Mouse (Mus musculus): ENCODE measurements around the gene Myo6.

Gene Myo6

DNA sequence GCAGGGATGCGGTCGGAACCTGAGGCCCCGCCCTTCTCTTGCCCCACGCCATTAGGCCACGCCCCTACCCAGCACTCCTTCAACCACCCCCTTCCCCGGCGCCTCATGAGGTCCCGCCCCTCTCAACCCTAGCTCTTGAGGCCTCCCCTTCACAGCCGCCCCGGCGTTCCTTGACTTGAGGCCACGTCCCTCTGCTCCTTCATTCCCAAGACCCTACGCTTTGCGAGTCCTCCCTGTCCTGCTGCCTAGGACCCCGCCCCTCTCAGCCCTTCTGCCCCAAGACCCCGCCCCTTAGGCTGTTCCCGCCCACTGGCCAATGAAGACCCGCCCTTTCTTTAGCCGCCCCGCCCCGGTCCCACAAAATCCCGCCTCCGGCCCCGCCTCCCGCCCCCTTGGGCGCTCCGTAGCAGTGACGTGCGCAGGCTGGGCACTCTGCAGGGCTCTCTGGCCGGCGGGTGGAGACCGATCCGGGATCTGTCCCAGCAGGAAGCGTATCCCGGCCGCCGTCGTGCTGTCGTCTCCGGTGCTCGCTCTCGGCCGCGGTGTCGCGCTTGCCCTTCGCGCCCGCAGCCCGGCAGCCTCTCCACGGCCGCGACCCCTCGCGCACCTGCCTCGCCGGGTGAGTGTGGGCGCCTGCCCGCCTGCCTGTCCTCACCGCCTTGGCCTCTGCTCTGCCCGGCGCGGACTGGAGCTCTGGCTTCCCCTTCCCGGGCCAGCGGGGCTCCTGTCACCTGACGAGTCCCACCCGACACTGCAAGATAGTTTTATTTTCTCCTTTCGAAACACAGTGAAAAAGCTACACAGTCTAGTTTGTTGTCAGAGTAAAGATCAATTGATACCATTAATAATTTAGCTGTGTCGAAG is at the start of gene Myo6:
Gene Myo6, plus strand, starts transcription at position 421 of the 864 bp plus-strand sequence.
- peak; percentile 92 for DNase-seq (ENCODE audit: low read depth)

DNA sequence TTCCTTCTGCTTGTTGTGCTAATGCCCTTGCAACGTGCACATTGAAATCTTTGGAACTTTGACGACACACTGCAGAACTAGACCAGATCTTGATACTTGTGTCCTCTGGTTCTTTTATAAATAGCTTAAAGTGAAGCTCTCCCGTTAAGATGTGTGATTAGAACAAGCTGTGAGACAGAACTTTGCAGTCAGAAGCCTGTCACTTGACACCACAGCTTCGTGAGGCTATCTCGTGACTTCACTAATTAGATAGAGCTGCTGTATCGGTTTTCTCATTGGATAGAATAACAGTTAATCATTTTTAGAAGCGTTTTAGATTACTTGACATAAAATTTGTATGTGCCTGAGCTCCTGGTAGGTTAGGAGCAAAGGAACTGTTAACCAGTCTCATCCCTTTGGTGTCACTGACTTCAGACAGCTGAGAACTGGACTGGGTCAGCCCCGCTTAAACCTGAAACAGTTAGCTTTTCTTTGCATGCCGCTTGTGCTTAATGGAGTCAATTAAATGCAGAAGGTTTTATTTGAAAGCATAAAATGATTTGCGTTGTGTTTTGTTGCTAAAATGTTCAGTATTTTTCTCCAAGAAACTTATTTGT is 18.7 kb upstream of the Myo6 start:
- DNase-seq (ENCODE audit: low read depth) = no peak

DNA sequence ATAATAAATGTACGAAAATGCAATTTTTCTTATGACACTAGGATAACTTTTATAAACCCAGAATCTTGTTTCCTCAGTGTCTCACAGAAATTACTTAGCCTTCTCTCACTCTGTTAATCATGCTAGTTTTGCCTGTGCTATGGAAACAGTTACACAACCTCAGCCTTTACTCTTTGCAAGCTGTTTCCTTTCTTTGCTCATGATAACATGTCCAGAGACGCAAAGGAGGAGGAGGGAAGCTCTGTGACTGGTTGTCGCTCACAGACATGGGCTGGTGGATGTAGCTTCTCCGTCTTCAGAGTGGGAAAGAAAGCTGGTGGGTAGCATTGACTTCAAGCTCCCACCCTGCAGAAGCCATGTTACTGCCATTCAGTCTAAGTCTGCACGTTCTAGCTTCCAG is 15.2 kb upstream of the Myo6 start:
- no peak for DNase-seq (ENCODE audit: low read depth)

DNA sequence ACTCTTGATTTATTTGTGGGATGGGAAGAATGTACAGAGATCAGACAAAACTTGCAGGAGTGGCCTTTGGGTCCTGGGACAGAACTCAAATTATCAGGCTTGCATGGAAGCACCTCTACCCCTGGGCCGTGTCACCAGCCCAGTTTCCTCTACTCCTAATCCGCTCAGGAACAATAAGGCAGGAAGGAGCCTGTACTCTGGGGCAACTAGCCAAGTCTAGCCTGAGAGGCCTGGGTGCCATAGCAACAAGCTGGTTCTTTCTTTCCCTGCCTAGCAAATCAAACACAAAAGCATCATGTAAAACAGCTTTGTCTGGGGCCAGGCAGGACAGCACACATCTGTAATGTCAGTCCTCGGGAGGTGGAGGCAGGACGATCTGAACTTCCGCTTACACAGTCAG is 9.6 kb upstream of the Myo6 start:
- DNase-seq (ENCODE audit: low read depth) = no peak

DNA sequence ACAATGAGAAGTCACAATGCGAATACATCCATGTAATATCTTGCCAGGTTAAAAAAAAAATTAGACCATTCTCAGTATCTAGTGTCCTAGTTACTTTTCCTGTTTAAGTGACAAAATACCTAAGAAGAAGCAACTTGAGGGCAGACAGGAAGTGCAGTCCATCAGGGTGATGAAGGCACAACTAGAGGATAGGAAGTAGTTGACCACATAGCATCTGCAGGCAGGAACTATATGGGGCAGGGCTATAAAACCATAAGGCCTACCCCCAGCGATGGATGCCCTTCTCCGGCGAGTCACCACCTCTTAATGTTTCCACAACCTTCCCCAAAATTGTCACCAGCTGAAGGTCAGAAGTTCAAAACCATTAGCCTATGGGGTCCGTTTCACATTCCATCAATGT is 8.1 kb upstream of the Myo6 start:
- no peak for DNase-seq (ENCODE audit: low read depth)

DNA sequence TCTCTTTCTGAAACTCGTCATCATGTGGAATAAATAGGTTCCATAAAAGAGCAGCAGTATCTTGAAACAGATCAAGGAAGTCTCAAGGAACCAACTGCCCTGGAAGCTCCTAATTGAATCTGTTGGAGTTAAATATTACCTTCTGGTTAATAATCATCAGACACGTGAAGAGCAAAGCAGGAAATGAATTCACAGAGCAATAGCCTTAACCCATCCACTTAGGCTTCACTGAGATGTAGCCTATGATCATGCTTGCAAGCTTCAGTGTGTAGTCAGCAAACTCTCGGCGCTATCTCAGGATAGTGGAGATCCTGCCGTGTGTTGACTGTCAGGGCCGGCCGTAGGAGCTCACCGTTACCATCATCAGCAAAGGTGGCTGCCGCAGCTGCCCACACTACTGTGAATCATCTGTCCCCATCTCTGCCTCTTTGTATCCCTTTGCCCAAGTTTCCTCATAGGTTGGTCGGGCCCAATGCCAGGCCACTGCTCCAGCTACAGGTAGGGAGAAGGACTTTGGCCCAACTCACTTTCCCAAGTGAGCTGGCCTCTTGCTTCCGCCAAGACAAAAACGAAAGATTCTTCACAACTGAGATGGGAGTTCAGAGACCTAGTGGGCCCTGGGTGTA is 6.9 kb upstream of the Myo6 start:
- no peak for DNase-seq (ENCODE audit: low read depth)

DNA sequence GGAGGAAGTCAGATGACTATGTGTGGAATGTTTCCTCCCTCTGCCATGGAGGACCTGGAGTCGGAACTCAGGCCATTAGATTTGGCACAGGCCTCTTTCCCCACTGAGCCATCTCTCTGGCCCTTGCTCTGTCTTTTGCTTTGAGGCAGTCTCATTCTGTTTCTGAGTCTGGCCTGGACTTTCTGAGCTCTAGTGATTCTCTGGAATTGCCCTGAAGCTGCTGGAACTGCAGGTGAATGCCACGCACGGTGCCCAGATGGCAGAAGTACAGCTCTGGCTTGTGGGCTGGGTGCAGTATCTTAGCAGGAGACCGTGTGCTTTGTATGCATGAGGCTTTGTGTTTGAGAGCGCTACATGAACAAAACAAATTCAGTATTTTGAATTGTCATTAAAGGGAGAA is 5.9 kb upstream of the Myo6 start:
- no peak for DNase-seq (ENCODE audit: low read depth)

DNA sequence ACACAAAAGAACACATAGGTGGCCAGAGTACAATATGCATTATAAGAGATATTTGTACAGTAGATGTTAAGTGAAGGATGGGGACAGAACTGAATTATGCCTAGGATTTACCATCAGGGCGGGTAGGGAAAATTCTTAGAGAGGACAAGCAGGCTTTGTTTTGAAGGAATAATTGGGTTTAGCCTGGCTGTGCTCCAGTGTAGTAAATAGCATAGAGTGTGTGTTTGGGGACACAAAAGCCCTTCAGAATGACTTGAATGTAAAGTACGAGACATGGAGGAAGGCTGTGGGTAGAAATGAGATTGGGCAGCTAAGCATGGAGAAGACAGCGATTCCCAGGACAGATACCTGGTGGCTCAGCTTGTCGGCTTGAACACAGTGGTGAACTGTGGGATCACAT is 3.4 kb upstream of the Myo6 start:
- DNase-seq (ENCODE audit: low read depth) = no peak

DNA sequence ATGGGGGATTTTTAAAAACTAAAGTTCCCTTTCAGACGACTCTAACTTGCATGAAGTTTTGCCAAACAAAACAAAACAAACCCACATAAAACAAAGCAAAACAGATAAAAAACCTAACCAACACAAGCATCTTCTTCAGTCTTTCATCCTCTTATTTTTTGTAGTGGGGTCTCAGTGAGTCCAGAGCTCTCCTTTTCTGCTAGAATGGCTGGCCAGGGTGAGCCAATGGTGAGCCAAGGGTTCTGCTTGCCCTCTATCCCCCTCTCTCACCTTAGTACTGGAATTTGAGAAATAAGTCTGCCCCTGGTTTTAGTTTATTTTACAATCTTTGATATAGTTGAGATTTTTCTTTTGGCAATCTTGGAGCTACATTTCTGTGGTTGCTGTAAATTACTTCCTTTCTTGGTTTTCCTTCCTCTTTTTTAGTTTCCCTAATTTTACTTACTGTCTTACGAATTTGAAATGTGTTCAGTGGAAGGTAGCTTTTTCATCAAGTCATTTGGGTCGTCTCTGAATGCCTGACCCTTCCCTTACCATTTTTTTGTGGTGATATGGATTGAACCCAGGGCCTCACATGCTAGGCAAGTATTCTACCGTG is 1.6 kb upstream of the Myo6 start:
- DNase-seq (ENCODE audit: low read depth) = no peak

DNA sequence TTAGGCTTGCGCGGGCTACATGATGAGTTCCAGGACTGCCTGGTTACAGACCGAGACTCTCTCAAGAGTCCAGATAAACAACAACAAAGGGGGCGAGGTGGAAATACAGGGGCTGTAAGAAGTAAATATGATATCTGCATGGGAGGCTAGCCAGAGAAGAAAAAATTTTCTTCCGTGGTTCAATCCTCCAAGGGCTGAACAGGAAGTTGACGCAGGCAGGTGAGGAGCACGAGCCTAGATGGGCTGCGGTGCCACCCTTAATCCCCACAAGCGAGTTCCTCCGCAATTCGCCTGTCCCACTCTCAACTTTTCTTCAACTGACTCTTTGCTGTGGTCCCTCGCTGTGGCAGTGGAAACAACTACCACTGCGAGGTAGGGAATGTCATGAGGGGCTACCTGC is 640 bp upstream of the Myo6 start:
- DNase-seq (ENCODE audit: low read depth) = no peak

DNA sequence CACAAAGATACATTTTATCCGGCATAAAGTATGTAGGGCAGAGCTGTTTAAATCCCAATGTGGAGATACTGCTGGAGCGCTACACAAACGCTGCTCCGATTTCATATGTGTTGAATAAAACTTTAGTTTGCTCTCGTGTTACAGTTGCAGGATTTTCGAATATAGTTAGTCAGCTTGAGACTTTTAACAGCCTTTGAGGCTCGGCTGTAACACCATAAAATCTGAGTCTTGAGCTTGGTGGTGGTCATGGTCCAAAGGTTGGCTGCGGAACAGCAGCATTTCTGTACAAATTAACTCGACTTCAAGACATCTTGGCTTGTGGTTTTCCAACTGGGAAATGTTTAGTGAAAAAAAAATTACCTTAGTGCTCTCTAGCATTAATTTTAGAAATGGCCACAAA is 859 bp downstream of the Myo6 start:
- DNase-seq (ENCODE audit: low read depth) = peak; percentile 18

DNA sequence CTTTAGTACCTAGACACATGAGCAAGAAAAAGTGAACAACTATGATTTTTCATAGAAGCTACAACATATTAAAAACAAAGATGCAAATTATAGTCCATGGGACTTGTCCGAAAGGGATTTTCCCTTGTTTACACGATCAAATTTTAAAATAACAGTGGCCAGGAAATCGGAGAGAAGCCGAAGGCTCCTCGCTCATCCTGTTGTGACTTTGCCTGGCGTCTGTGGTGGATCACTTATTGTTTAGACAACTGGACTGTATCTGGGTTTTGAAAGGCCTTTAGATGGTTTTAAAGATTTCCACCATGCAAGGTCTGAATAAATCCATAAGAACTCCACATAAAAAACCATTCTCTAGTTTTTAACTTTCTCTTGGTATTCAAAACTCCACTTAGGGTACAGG is 1.6 kb downstream of the Myo6 start:
- DNase-seq (ENCODE audit: low read depth) = no peak

DNA sequence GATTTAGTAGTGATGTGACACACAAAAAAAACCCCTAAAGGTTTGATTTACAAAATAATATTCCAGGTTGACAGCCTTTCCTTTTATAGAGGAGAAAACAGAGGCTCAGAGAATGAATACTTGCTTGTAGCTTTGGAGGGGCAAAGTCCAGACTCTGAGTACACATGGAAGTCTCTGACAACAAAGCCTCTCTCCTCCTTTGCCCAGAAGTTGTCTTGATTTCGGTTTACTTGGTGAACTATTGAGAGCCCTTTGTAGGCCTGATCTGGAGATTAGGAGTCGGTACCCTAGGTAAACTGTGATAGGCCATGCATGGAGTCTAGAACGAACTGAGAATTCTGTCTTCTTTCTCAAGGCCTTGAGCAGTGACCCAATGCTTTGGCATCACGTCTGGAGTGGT is 2.3 kb downstream of the Myo6 start:
- DNase-seq (ENCODE audit: low read depth) = no peak

DNA sequence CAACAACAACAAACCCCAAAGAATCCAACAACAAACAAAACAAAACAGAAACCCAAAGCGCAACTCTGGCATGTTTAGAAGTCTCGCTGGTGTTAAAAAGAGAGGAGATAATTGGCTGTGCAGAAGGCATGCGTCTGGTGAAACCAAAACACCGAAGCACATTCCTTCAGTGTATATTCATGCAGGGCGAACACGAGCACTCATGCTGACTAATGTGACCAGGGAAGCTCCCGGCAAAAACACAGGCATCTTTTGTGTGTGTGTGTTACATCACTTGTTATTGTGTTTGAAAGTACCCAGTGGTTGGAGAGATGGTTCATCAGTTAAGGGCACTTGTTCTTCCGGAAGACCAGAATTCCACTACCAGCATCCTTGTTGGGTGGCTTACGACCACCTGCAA is 4.7 kb downstream of the Myo6 start:
- no peak for DNase-seq (ENCODE audit: low read depth)

DNA sequence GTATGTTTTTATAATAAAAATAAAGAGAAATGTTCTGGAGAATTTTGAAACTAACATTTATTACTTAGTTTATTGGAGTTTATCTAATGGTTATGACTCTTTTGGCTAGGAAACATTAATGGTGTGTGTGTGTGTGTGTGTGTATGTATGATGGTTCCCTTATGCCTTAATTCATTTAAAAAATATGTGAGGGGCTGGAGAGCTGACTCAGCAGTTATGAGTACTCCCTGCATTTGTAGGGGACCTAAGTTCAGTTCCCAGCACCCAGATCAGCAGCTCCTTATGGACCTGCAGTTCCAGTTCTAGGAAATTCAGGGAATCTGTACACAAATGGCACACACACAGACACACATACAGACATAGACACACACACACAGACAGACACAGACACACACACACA is 6.4 kb downstream of the Myo6 start:
- DNase-seq (ENCODE audit: low read depth) = no peak

DNA sequence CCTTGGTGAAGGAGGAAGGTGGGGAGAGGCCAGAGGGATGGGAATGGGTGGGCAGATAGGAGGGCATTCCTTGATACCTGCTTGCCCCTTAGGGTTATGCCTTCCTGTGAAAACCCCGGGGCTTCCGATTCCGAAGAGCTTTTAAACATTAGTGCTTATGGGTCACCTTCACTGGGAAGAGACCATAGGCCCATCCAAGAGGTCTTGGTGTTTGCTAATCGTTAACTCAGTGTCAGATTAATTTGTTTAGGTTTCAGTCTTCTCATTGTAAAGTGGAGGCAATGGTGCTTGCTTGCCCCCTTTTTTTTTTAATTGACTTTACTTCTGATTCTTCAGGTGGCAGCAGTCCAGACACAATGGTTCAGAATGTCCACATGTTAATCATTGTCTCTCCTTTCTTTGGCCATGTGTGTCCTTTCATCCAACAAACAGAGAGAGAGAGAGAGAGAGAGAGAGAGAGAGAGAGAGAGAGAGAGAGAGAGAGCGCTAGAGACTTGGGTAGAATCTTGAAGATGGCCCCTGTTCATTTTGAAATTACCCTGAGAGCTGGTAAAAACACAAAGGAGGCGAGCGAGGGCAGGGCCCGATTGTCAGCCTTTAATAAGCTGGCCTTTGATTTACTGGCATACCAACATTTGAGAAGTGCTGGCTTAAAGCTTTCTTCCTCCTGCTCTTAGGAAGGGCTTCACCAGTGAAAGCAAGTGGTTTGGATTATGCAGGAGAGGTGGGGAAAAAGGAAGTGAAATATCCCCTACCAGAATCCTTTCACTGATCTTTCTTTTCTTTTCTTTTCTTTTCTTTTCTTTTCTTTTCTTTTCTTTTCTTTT is 7.8 kb downstream of the Myo6 start:
- DNase-seq (ENCODE audit: low read depth) = no peak

DNA sequence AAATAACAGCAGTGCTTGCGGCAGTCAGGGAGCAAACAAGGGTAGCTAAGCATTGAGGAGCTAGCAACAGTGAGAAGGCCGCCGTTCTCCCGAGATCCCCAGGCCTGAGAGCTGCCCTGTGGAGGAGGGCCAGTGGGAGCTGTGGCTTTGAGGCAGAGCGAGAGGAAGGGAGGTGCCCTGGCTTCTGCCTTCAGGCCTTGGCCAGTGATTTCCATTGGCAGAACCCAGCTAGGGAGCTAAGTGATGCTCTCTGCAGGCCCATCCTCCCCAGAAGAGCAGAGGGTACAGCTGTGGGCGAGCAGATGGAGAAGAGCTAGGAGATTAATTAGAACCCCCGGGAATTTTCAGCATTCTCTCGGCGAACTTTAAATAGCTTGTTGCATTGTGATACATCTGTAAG is 8.8 kb downstream of the Myo6 start:
- no peak for DNase-seq (ENCODE audit: low read depth)

DNA sequence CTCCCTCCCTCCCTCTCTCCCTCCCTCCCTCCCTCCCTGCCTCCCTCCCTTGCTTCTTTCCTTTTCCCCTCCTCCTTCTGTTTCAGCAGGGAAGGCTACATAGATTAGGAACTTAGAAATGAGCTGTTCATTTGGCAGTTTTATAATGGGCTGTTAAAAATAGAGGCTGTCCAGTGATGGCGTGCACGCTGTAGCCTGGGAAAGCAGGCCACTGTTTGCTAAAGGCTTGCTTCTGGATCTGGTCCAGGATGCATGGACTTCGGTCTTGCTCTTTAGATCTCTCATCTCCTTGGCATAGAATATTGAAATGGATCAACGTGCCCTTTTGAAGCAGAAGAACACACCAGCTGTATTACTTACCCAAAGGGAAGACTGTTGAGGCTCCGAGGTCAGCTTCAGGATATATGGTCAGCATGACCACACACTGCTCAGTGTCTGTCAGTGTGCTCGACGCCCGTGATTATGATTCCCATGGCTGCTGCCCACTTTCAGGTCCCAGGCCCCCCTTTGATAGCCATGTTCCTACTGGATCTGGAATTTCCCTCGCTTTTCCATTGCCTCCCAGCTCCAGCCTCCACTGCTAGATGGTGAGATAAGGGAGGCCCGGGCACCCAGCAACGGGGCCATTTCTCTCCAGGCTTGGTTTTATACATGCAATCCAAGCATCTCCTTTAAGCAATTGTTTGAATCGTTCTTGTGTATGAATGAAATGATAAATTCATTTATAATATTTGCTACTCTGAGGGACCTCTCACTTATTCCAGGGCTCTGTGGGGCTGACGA is 12.1 kb downstream of the Myo6 start:
- no peak for DNase-seq (ENCODE audit: low read depth)

DNA sequence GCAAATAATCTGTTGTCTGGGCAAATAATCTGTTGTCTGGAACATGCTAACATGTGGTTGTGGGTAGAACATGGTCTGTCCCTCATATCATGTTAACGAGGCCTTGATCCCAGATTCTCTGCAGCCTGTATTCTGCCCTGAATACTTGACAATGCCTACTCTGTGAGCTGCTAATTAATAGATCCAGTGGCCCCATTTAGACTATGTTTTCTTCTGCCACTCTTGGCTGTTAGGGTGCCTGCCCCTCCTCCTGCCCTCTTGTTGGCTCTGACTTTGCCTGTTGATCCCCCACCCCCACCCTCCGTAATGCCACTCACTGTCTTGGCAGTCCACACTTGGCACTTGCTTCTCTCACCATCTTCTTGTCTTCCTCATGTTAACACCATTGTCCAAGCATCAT is 13.8 kb downstream of the Myo6 start:
- DNase-seq (ENCODE audit: low read depth) = no peak

DNA sequence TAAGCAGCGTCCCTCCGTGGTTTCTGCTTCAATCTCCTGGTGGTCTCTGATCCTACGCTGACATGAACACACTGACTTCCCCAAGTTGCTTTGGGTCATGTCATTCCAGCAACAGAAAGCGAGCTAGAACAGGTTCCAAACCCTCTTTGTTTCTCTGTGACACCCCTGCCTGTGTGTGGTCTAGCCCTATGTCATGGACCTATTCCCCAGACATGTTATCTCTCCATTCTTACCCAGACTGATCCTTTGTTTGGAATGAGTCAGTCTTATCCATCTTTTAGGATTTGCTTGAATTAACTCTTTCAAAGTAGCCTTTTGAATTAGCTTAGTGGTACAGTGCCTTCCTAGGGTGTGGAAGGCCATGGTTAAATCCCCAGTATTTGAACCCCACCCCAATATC is 14.9 kb downstream of the Myo6 start:
- no peak for DNase-seq (ENCODE audit: low read depth)

DNA sequence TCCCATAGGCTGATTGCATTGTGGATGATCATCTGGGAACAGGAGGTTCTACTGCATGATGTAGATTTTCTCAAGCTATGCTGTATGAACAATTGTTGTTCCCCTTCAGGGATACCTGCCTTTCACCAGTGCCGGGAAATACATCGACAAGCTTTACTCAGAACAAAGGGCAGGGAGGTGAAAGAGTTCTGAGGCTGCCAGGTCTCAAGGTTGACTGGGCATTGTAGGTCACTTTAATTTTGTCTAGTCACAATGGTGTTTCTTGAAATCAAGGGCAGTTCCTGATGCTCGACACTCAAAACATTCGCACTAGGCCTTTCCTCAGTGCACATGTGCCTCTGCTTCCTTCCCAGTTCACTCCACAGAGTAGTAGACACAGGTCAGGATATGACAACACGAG is 15.9 kb downstream of the Myo6 start:
- no peak for DNase-seq (ENCODE audit: low read depth)

Measured in naive thymus-derived CD4-positive, alpha-beta T cell, adult 2 months (primary cell).